Mouse (Mus musculus) gastrocnemius, postnatal 36 days (tissue): ENCODE data around the gene 4933412E24Rik. TPM values are rescaled to one million over a fixed set of nuclear protein-coding genes. Genes with fewer than 3 reads are reported as not detected.

Source experiments
- DNase-seq, 2 experiments: peaks; one replicate each; pipeline ENCODE4 v3.0.0; 2022
- intact Hi-C: fragments of 180-260 bp; cut with DNase I; formaldehyde crosslinking; loops from one replicate; pipeline ENCODE4 v1.15.1; 2025
- long read RNA-seq, 2 experiments: library from polyadenylated mRNA; stranded (forward); transcript quantifications; one replicate each; pipeline ENCODE4 v2.0.0; 2021
- total RNA-seq, 2 experiments: library from RNA; stranded (reverse); gene quantifications; 2 replicates each; pipeline ENCODE4 v1.2.3; 2021

The 4933412E24Rik gene
- not detected for total RNA-seq
- long read RNA-seq, experiment 1: 0 reads
- long read RNA-seq, experiment 2: 0 reads

DNA sequence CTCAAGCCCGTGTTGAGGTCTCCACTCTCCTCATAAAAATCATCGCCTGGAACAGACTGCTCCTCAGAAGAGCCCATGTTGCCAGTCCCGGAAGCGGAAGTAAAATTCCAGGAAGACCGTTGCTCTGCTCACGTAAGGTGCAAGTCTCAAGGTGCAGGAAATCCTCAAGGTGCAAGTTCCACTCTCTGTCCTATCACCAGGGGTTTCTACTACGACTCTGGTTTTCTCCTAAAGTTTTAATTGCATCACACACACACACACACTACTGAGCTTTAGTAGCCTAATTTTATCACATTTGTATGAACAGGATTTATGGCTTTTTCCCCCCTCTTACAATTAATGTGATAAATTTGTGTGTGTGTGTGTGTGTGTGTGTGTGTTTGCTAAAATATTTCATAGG, at the start of gene 4933412E24Rik:
4933412E24Rik (minus strand) TSS at position 101 of the 400 bp plus-strand sequence.
- intact Hi-C loops: no loop called here
- no peak for DNase-seq

DNA sequence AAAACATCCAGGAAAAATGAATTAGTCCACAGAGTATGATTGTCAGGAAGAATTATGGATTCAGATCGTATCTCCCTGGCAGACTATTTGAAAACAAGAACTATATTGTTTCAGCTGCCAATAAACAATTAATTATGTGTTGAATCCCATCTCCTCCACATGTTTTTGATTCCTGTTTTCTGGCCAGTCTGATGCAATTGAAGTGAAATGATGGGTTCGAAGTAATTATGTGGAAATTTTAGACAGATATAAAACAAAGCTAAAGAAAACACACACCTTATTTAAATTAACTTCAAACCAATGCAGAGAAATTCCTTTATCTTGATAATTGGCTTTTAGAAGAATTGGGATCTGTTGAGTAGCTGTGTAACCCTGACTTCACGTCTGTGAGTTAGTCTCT, 14.3 kb upstream of the 4933412E24Rik start:
- intact Hi-C loops: no loop called here

DNA sequence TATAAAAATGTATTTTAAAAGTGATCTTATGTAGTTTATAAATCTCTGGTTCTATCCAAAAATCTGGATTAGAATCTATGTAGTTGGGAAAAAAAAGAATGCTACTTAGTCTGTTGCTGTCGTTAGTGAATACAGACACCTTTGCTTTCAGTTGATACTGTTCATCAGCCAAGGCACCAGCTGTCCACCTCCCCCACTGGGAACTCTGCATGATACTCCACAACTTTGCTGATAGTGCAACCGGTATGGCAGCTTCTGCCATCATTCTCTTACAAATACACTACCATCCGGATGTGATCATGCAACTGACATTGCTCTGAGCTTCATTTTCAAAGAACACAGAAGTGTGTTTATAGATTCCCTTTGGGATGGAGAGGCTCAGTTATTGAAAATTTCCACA, 4.8 kb upstream of the 4933412E24Rik start:
- intact Hi-C loops: no loop called here
- no peak for DNase-seq

More for the DNA sequence above, 14.3 kb upstream of the 4933412E24Rik start:
- DNase-seq: no peak

DNA sequence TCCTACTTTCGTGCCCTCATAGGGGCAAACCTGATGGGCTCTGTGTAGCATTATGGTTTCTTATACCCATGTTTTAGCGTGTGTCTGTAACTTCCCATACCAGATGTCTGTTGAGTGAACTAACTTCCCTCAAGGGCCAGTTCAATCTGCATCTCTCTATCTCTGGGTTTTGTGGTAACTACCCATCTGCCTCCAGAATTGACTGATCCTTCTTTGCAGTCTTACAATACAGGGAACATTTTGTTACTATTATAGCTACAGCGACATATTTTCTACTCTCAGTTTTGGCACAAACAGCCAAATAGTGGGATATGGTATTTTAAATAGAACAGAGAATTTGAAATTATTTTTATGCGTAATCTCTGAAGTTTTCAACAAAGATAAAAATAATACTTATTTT, 6.2 kb downstream of the 4933412E24Rik start:
- DNase-seq: no peak
- intact Hi-C loops: no loop called here

DNA sequence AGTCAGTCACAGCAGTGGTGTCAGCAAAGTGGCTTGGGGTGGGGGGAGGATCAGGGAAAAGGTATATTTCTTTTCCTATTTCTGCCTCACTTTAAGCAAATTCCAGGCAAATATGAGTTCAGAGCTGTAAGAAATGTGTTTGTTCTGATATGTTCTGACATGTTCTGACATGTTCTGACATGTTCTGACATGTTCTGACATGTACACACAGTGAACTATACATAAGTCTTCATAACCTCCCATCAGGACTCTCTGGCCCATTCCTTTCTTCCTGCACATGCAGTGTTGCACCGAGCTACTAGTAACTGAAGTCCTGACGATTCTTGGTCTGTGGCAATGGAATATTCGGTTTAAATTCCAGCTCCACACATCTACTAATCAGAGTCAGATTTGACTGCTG, 6.8 kb downstream of the 4933412E24Rik start:
- DNase-seq: no peak

DNA sequence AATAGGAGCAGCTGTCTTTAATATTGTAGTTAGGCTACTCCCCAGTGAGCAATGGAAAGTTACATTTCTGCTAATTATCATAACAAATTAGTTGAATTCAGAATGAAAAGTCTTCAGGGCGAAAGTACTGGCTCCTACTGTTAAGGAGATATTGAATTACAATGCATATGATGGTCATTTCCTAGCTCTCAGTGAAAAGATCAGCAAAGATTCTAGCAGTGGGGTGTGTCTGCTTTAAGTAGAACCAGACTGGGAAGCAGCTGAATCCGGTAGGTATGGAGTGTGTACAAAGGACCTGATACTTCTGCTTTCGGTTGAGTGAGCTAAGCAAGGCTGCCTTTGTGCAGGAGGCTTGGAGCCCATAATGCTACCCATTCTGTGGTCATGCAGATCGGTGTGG, 32.6 kb downstream of the 4933412E24Rik start:
- no peak for DNase-seq
- intact Hi-C loops: no loop called here

More for the DNA sequence above, 6.8 kb downstream of the 4933412E24Rik start:
- intact Hi-C loops: no loop called here

DNA sequence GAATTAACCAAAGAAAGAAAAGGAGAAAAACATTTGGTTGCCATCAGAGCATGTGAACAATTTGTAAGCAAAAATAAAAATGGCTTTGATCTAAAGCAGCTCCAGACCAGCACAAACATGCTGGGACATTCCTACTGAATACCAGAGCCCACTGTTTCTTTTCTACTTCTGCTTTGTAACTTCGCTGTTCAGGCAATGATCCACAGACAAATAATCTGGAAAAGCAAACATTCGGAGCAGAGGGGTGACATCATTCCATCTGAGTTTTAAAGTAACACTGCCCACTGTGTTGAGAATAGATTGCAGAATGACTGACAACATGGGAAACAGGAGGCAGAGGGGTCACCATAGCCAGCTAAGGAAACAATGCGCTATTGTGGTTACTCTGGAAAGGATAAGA, 41.1 kb downstream of the 4933412E24Rik start:
- DNase-seq: no peak
- intact Hi-C loops: no loop called here

DNA sequence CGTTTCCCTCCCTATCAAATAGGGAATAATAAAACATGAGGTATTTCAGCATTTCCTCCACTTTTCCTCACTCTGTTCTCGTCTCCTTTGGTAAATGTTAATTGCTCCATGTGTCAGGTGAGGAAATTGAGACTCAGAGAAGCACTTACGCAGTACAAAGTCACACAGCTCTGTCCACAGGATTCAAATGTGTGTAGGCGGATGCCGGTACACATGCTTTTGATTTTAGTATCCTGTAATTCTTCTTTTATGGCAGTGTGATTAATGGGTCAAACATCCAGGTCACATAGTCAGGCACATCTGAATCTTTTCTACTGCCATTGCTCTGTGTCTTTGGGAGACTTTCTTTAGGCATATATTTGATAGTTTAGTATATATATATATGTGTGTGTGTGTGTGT, 41.8 kb downstream of the 4933412E24Rik start:
- intact Hi-C loops: no loop called here
- no peak for DNase-seq

DNA sequence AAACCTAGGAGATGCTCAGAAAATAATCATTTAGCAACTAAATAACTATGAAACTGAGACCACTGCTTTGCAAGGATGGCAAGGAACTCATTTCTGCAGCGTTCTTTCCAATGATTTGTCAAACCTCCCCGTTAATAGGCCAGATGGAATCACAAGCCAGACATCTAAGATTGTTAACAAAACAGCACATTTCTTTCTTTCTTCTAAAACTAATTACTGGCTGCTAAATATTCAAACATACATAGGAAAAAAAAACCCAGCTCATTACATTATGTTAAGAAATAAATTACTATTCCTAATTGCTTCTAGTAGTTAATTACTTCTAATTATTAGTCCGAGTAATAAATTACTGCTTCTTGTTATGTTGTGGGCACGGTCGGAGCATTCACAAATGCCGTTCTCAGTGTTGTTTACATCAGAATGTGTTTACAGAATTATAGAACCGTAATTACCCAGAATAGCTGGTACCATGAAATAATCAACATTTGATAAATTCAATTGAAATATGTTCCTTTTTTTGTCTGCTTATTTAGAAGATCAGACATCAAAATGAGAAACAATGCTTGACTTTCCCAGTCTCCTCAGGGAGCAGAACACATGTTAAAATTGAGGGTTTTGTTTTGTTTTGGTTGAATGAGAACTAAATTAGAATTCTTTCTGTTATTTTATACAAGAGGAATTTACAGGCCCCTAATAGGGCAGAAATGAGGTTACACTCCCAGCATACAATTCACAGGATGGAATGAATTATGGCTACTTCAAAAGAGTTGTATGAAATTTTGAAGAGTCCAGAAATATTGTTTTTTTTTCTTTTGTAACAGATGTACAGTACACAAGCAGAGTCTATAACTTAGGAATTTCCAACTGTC, 42.5 kb downstream of the 4933412E24Rik start:
- DNase-seq: no peak
- intact Hi-C loops: no loop called here
